Mouse (Mus musculus): Measurements from ENCODE around the gene Bcat1.

Bcat1 gene

DNA sequence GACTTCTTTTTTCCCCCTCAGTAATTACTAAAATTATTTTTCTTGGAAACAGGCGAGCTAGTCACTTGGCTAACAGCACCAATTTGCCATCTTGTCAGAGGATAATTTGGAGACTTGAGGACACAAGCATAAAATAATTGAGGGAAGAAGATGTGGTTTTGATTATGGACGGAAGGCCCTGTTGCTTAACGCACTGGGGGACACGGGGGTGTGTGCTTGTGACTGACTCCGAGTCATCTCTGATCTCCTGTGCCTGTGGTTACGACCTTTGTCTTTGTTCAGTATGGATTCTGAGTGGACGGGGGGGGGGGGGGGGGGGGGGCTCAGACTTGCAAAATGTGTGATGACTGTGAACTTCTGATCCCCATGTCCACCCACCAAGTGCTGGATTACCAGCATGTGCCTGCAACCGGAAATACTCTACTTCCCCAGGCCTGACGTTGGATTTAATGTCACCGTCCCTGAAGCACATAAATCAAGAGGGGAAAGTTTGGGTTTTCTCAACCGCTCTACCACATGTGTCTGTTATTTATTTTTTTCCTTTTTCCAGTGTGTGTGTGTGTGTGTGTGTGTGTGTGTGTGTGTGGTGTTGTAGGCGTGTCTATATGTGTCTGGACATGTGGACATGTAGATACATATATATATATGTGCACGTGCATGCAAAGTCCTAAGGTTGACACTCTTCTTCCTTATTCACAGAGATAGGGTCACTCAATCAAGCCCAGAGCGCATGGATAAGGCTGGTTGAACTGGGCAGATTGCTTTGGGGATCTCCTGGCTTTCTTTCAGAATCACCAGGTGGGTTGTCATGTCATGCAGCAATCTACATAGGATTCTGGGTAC lies 73.7 kb downstream of the Bcat1 start:
- DNase-seq: no peak

DNA sequence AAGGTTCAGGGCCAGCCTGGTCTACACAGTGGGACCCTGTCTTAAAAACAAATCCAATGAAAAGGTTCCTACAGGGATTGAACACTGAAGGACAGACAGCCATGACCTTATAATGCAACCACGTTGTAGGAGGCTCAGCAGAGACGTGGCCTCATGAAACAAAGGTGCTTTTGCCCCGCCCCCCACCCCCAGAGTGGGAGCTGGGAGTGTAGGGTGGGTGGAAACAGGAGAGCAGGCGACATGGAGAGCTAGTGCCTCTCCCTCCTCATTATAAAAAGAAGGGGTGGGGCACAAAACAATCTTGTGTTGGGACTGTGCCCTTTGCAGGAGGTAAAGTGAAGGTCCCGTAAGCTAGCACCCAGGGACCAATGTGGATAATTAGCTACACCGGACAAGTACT lies 74.5 kb downstream of the Bcat1 start:
- no peak for DNase-seq

DNA sequence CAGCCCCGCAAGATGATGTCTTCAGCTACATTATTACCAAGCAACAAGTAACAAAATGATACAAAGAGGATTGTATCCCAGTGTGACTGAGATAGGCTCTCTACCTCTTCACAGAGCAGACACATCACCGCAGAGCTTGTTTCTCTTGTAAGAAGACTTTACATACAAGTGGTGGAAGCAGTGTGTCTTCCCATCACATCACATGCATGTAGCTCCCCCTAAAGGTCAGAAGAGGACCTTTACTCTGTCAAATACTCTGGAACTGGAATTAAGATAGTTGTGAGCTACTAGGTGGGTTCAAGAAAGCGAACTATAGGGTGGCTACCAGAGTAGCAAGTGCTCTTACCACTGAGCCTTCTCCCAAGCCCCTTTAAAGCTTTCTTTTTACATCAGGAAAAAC lies 78.8 kb downstream of the Bcat1 start:
- DNase-seq: no peak

DNA sequence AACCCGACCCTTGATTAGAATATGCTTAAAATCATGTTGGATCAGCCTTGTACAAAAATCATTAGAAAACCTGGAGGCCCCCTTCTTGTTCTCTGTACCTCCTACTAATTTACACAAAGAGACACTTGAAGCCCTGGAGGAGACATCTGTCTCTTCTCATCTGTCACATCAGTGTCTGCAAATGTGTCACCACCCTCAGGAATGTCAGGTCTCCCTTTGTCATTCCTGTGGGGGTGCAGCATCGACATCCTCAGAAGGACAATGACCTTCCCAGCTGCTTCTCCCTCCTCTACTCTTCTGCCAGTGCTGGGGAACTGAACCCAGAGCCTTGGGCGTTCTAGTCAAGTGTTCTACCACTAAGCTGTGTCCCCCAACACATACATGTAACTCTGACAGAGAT lies 83.9 kb downstream of the Bcat1 start:
- DNase-seq: no peak

DNA sequence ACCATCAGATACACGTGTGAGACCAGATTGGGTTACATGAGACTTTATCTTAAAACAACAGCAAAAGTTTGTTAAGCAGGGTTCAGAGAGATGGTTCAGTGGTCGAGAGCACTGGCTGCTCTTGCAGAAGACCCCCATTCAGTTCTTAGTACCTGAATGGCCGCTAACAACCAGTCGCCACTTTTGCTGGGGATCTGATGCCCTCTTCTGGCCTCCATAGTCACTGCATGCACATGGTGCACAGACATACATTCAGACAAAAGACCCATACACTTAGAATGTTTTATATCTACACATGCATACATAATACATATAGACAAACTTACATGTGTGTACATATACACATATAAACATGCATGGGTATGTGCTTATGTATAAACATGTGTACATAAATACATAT lies 86.8 kb downstream of the Bcat1 start:
- no peak for DNase-seq

DNA sequence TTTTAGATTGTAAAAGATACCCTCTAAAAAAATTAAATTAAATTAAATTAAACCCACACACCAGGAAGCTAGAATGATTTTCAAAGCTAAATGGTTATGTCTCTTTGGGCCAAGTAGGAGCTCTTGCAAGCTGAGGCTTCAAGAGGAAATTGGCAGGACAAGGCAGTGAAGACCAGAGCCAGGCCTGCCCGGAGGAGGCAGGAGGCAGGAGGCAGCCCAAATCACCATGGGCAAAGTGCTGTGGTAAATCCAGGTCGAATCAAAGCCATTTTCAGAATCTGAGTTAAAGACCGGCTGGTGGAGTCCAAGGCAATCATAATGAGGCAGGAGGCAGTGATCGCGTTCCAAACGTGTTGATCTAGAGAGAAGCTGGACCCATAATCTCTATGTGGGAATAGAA lies 88.3 kb downstream of the Bcat1 start:
- DNase-seq: no peak

DNA sequence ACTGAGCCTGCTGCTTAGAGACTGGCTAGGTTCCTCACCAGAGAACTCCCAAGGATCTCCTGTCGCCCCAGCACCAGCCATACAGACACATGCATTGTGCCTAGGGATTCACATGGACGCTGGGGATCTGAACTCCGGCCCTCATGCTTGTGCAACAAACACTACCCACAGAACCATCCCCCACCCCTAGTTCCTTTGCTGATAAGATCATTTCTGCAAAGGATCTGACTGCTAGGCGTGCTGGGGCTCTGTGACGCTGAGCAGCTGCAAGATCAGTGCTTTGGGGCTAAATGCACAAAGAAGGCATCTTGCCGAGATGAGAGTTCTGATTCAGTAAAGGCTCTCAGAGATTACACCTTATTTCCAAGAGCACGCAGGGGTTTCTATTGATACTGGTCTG lies 88.8 kb downstream of the Bcat1 start:
- DNase-seq: no peak

DNA sequence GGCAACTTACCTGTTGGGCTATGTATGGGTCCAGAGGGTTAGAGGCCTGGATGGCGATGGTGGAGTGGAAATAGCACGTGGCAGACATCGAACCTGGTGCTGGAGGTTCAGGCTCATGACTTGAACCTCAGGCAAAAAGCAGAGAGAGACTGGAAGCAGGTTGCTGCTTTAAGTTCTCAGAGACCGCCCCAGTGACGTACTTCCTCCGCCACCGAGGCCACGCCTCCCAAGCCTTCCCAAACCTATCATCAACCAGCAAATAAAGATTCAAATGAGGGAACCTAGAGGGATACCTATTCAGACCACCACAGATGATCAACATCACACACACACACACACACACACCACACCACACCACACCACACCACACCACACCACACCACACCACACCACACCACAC lies 91.8 kb downstream of the Bcat1 start:
- no peak for DNase-seq

DNA sequence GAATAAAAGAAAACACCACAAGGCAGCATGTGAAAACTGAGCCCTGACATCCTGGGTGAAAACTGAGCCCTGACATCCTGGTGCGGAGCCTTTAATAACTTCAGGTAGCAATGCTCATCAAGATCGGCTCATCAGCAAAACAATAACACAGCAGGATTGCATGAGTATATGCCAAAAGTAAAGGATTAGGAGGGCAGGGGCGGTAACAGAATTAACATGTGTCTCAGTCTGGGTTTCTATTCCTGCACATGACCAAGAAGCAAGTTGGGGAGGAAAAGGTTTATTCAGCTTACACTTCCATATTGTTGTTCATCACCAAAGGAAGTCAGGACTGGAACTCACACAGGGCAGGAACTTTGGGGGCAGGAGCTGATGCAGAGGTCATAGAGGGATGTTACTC lies 93.9 kb downstream of the Bcat1 start:
- no peak for DNase-seq

DNA sequence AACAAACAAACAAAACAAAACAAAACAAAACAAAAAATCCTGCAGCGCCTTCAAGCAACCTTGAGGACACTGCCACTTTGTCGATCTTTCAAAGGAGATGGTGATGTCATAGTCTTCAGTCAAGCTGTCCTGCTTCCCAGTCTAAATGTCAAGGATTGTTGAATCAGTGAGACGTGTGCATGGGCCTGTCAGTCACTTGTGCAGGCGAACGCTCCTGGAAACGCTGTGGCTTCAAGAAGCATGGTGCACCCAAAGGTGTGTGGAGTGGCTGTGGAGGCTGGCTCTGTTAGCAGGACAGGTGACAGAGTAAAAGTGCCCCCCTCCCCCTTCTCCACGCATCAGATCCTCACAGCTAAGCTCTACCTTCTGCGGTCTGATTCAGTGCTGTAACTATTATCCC lies 103.6 kb downstream of the Bcat1 start:
- no peak for DNase-seq

DNA sequence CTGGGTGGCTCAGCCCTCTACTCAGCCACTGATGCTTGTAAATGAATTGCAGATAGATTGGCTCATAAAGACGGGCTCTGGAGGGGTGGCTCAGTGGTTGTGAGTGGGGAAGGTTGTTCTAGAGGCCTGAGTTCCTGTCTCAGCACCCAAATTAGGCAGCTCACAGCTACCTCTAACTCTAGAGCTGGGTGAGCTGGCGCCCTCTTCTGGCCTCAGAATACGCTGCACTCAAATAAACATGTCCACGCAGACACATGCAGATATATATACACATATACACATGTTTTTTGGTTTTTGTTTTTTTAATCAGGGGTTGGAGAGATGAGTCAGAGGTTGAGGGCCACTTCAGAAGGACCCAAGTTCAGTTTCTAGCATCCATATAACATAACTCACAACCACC lies 105.1 kb downstream of the Bcat1 start:
- no peak for DNase-seq

DNA sequence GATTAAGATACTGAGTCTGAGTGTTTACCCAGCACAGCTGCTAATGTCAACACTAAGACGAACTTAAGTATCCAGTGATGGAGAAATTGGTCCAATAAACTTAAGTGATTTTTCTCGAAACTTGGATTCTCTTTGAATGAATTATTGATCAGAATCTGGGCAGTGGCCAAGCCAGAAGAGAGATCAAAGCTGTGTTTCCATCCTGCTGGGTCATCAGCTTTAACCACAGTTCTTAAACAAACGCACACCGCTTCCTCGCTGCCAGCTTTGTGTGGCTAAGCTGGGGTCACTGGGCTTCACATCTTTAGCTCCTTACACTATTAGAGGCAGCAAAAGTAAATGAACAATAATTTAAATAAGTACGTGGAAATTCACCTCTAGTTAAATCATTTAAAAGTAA lies 108.4 kb downstream of the Bcat1 start:
- DNase-seq: no peak

DNA sequence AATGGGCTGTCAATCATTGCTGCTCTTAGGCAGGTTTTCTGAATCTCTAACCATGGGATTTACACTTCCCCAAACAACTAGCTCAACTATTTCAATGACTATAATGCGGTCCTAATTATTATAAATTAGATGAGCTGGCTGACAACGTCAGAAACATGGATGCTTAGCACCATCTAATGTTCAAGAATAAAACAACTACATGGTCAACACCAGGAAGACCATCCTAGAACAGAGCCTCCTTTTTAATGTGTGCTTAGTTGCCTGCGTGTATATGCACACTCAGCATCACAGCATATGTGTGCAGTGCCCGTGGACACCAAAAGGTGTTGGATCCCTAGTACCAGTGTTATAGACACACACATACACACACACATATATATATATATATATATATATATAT lies 111.8 kb downstream of the Bcat1 start:
- DNase-seq: no peak

DNA sequence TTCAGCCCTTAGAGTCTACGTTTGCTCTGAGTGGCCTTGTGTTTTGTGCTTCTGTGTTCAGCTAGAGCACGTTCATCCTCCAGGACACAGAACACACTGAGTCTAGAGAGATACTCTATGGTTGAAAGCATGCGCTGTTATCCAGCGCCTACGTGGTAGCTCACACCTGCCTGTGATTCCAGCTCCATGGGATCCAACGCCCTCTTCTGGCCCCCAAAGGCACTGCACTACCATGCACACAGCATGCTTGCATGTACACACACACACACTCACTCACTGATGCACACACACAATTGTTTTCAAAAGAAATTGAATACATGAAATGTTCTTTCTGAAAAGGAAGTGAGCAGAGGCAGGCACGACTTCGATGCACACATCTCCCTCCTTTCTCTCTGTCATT lies 112.8 kb downstream of the Bcat1 start:
- DNase-seq: no peak

DNA sequence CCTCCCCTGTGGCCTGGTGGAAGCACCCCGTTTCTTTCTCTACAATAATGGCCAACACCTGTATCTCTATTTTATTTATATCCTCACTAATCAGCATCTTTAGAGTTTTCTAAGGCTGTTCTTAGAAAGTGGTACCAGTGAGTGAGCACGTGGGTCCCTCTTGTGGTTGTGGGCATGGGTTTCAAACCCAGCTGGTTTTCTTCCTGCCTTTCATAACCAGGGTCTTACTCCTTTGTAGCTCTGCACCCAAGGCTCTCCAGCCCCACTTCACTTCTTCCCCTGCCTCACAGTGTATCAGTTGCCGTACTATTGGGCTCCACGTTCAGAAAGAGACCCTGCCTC lies 114.0 kb downstream of the Bcat1 start:
- no peak for DNase-seq

DNA sequence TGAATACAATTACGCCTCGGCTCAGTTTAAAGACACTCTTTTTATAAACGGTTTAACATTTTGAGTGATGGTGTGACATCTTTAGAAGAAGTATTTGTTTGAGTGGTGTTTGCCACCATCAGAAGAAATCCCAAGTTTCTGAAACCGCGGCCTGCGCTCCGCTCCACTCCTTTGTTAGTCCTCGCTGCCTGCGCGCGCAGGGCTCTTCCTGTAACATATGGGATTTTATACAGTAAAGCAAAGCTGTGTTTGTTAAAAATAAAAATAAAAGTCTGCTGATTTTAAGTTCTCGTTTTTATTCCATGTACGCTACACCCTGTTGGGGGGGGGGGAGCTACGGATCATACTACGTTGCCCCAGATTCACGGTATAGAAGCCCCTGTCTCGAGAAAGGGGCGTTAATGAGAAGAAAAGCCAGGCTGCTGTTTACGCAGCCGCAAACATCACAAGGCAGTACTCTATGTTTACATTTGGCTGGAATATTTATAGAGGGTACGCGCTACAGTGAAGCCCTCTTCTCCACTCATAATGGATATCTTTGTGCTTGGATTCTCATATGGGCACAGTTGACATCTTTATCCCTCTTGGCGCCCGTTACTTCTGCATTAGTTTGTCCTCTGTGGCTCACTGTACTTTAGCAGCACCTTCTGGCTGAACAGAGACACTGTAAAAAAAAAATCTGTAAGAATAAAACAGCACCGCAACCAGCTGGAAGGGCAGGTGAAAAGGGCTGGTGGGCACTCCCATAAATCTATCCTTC lies 114.6 kb downstream of the Bcat1 start:
- DNase-seq: peak; percentile 39

DNA sequence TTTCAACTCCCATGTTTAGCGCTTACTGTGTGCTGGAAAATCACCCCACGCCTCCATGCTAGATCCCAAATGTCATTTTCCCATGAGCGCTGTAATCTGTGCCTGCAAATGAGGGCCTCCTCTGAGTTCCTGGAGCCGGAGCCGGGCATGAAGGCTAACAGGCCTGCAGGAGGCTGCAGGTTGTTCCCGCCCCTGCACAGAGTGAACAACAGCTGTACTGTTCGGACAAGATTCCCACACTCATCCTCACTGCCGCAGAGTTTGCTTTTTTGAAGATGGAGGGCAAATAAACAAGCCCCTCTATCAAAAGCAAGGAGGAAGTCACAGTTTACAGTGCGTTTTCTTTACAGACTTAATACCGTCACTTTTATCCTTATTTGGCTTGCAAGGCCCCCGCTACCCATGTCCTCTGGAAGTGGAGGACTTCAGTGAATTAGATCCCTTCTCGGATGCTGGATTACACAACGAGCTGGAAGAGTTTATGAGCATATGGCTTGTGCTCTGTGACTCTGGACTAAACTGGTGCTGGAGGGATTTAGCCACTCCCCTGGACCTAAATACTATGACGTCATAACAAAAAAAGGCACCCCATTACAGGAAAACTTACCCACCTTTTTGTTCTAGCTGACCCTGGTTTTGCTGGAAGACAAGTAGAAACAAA lies 120.0 kb downstream of the Bcat1 start:
- no peak for DNase-seq

DNA sequence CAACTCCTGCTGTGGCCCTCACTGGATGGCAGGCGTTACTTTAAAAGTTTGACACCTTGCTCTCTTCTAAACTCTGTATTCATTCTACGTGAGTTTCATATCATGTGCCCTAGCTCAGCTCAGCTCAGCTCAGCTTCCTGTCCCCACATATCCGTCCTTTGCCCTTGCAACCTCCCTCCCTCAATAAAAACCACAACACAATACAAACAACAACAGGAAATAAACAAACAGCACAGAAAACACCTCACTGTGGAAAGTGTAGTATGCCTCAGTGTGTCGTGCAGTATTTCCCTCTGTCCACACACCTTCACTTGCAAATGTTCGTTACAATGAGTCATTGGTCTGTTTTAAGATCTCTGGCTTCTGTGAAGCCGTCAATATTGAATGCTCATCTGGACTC lies 123.1 kb downstream of the Bcat1 start:
- DNase-seq: no peak

DNA sequence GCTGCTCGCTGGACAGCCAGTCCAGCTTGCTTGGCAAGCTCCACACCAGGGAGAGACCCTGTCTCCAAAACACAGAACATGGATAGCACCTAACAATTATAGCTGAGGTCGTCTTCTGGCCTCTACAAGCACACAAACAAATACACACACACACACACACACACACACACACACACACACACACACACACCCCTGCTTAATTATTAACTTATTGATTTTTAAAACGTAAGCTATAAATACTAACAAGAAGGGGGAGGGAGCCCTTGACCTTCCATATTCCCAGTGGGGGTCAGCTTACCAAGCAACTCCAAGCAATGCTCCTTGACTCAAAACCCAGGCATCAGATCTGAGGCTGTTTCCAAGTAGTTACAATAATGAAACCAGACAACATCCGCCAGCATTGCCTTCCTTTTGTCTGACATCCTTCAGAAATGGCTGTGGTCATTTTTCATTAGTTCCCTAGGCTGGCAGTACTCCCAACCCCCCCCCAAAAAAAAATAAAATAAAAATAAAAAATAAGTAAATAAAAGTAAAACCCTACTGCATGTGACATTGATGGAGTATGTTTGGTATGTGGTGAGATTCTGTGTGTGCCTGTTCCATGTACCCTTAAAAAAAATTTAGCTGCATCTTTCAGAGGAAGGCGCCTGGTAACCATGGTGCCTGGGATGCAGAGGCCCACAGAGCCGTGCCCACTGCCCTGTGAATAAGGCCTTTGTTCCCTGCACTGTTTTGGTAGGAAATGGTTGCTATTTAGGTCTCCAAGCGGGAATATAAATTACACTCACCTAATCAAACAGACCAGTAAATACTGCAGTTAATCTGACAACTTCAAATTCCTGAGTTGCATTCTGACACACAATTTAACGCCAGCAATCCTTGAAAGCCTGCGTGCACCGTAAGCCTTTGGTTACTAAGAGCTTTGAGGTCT lies 131.3 kb downstream of the Bcat1 start:
- no peak for DNase-seq
